Mouse (Mus musculus) embryonic fibroblast, embryonic 13.5 days (primary cell): ENCODE results near the gene Efl1. TPM values are rescaled to one million over a fixed set of nuclear protein-coding genes. Genes with fewer than 3 reads are reported as not detected.
A peak's percentile ranks its signal among the peaks of the same experiment; 100 is the strongest.

Experiments
- H3K27ac ChIP-seq: 2 replicates; pipeline ENCODE4 v1.5.1; 2012; ENCODE audit warnings: low read length, control low read depth, inconsistent platforms; ENCODE audit not compliant: insufficient read depth
- H3K4me1 ChIP-seq: 2 replicates; pipeline ENCODE4 v1.6.1; 2011; ENCODE audit warnings: low read length; ENCODE audit not compliant: control insufficient read depth, insufficient read depth
- H3K4me3 ChIP-seq: 2 replicates; pipeline ENCODE4 v1.5.1; 2011; ENCODE audit warnings: mild to moderate bottlenecking, control low read depth, low read length; ENCODE audit not compliant: insufficient read depth
- CTCF ChIP-seq: IDR thresholded peaks from 2 replicates; pipeline ENCODE4 v1.5.1; 2011; ENCODE audit warnings: mild to moderate bottlenecking, control low read depth, low read length, moderate library complexity, borderline replicate concordance; ENCODE audit not compliant: insufficient read depth
- POLR2A ChIP-seq: IDR thresholded peaks from 2 replicates; pipeline ENCODE4 v1.6.1; 2011; ENCODE audit warnings: low read depth, mild to moderate bottlenecking, control low read depth, low read length, moderate library complexity
- polyA plus RNA-seq: library from polyadenylated mRNA; stranded (reverse); fragments of >200 nt; gene quantifications from 2 replicates; pipeline ENCODE4 v1.2.4, GENCODE M21; 2011; ENCODE audit warnings: low read depth; ENCODE audit not compliant: missing spikeins, insufficient read length

Gene Efl1
- polyA plus RNA-seq, 1 experiment = 24.0 TPM

DNA sequence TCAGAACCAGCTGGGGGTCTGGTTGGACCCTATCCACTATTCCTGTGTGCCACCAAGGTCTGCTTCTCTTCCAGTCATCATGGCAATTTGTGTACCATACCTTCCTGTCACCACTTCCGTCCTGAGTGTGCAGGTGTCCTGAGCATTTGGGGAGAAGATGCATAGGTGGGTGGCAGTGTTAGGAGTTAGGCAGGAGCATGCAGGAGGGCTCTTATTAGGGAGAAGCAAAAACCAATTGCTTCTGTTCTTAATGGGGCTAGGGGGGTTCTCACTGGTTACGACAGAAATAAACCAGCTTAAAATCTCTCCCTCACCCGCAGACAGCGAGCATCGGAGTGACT is 162.4 kb downstream of the Efl1 start:
- H3K27ac ChIP-seq = no peak overlapping the region
- TF ChIP-seq POLR2A = no peak
- no peak for TF ChIP-seq CTCF
- H3K4me3 ChIP-seq = no peak overlapping the region
- peaks cover 2% of the 10 kb centered on the region for H3K4me1 ChIP-seq

GRCm38 (mm10) chr7:82811140-82811851 is 162.9 kb downstream of the Efl1 start:
- H3K4me1 ChIP-seq = peaks cover 2% of the 10 kb centered on the region
- no peak overlapping the region for H3K4me3 ChIP-seq
- 0 out of 2 replicates have a peak overlapping the region, but pooled peaks have one; percentile 15 for H3K27ac ChIP-seq
- TF ChIP-seq POLR2A = no peak
- TF ChIP-seq CTCF = no peak

DNA sequence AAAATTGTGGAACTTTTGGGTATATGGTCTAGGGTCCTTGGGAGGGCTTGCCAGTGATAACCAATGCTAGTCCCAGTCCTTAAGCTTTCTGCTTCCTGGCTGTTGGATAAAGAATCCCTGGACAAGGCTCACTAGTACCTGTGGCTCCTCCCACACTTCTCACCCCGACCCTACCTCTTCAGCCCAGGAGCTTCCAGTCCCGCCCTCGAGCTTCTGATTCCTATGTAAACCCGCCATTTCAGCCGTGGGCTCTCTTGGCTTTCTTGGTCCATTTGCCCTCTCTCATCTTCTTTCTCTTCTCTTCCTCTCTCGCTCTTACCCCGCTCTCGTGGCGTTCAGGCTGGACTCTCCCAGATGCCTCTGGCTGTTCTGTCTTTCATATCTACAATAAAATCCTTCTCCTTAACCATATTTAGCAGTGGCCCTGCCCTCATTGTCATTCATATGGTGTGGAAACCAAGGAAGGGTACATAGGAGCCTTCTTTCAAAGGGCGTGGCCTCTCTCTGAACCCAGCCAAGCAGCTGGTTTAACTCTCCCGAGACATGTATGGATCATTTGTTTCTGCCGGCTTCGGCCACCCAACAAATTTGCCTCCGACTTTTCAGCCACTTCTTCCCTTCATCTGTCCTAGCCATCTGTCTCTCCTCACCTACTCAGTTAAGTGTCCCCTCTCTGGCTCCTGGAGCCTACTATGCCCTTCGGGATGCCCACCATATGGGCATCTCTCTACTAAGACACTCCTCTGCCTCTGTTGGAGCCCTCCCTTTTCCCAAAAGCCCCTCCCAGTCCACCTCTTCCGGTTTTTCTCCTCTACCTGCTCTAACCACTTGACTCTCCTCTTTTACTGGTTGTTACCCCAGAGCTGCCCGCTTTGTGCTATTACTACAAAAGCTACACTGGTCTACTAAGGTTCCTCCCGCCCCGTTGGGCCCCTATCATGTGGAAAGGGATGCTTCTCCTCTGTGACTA is 164.1 kb downstream of the Efl1 start:
- peaks cover 2% of the 10 kb centered on the region for H3K4me1 ChIP-seq
- H3K4me3 ChIP-seq = no peak overlapping the region
- no peak for TF ChIP-seq POLR2A
- no peak for TF ChIP-seq CTCF
- H3K27ac ChIP-seq = 0 out of 2 replicates have a peak overlapping the region, but pooled peaks have one; percentile 15

- H3K4me1 ChIP-seq = peaks cover 4% of the 10 kb centered on the region
- TF ChIP-seq POLR2A = no peak
- no peak for TF ChIP-seq CTCF
- H3K4me3 ChIP-seq = no peak overlapping the region
- H3K27ac ChIP-seq = no peak overlapping the region
Measured at GRCm38 (mm10) chr7:82819541-82819940, 171.1 kb downstream of the Efl1 start.

DNA sequence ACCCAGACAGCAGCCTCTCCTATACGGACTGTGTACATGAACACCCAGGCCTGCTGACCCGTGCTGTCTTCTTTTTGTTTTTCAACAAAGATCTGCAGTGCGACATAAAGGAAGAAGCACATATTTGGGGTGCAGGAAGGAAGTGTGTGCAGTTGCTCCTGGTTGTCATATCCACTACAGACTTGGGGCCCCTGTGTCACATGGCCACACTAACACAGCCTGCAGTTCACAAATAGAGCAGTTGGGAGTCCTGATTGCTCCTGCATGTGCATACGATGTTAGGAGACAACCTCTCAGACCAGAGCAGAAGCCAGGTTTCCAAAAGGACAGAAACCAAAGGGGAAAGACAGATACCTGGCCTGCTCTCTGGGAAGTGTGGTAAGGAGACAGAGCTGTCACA is 172.2 kb downstream of the Efl1 start:
- TF ChIP-seq CTCF (no peak), POLR2A (no peak)
- H3K4me1 ChIP-seq = peaks cover 4% of the 10 kb centered on the region
- no peak overlapping the region for H3K27ac ChIP-seq
- H3K4me3 ChIP-seq = no peak overlapping the region

GRCm38 (mm10) chr7:82821501-82821900 is 173.1 kb downstream of the Efl1 start:
- Histone ChIP-seq H3K4me1 (peaks cover 4% of the 10 kb centered on the region), H3K27ac (no peak overlapping the region), H3K4me3 (no peak overlapping the region)
- TF ChIP-seq POLR2A (no peak), CTCF (no peak)

GRCm38 (mm10) chr7:82822528-82822927 is 174.1 kb downstream of the Efl1 start:
- H3K4me3 ChIP-seq = no peak overlapping the region
- peaks cover 4% of the 10 kb centered on the region for H3K4me1 ChIP-seq
- no peak overlapping the region for H3K27ac ChIP-seq
- TF ChIP-seq CTCF = no peak
- no peak for TF ChIP-seq POLR2A

Other genes with a start within 250 kb of the Efl1 start
- 2.0 and 2.9 TPM in 2 replicates for gene Saxo2, start 86 bp upstream of the Efl1 start, polyA plus RNA-seq
- 18.9 and 23.6 TPM in 2 replicates for gene Mex3b, start 218.7 kb downstream of the Efl1 start, polyA plus RNA-seq